Mouse (Mus musculus): ENCODE results near the gene Cdk19. TPM values are rescaled to one million over a fixed set of nuclear protein-coding genes. Genes with fewer than 3 reads are reported as not detected.

The Cdk19 gene
- total and polyA plus RNA-seq, 2 experiments from 2014 or later, result 3.9 to 11.8 TPM

GRCm38 (mm10) chr10:40491131-40491530 is 151.8 kb downstream of the Cdk19 start:
- no peaks in the 10 kb centered on the region for H3K36me3 ChIP-seq (ENCODE audit: insufficient read depth, low read length)
- no peak for TF ChIP-seq CTCF (IDR thresholded peaks at IDR 0.05)
- no peak overlapping the region for H3K9ac ChIP-seq (replicated peaks; ENCODE audit: low read length, poor library complexity, severe bottlenecking)
- no peak for DNase-seq (ENCODE audit: low spot score)
- no peak overlapping the region for H3K4me2 ChIP-seq (ENCODE audit: low read depth, low read length, poor library complexity, severe bottlenecking)
- H3K27me3 ChIP-seq (ENCODE audit: insufficient read depth, low read length), result no peaks in the 10 kb centered on the region
- 92% methylated on average over 7 of the region's 7 CpGs for WGBS
- H3K4me3 ChIP-seq (ENCODE audit: low read depth, low read length), result no peak overlapping the region
- ATAC-seq (ENCODE audit: low FRiP score), result no peak
- H3K9me3 ChIP-seq (ENCODE audit: low read length), result no peaks in the 10 kb centered on the region
- no peak overlapping the region for H3K27ac ChIP-seq (ENCODE audit: low read depth, low read length)
- H3K4me1 ChIP-seq (ENCODE audit: insufficient read depth, low read length), result no peaks in the 10 kb centered on the region

GRCm38 (mm10) chr10:40491748-40492147 is 152.4 kb downstream of the Cdk19 start:
- no peaks in the 10 kb centered on the region for H3K36me3 ChIP-seq (ENCODE audit: insufficient read depth, low read length)
- WGBS, result 71% methylated on average over 10 of the region's 10 CpGs
- TF ChIP-seq CTCF (IDR thresholded peaks at IDR 0.05), result no peak
- no peak overlapping the region for H3K27ac ChIP-seq (ENCODE audit: low read depth, low read length)
- no peaks in the 10 kb centered on the region for H3K9me3 ChIP-seq (ENCODE audit: low read length)
- no peak overlapping the region for H3K4me2 ChIP-seq (ENCODE audit: low read depth, low read length, poor library complexity, severe bottlenecking)
- no peak for ATAC-seq (ENCODE audit: low FRiP score)
- H3K4me3 ChIP-seq (ENCODE audit: low read depth, low read length), result no peak overlapping the region
- no peaks in the 10 kb centered on the region for H3K4me1 ChIP-seq (ENCODE audit: insufficient read depth, low read length)
- no peaks in the 10 kb centered on the region for H3K27me3 ChIP-seq (ENCODE audit: insufficient read depth, low read length)
- DNase-seq (ENCODE audit: low spot score), result no peak
- no peak overlapping the region for H3K9ac ChIP-seq (replicated peaks; ENCODE audit: low read length, poor library complexity, severe bottlenecking)

- DNase-seq (ENCODE audit: low spot score) (no peak), ATAC-seq (ENCODE audit: low FRiP score) (no peak)
- no peak for TF ChIP-seq CTCF (IDR thresholded peaks at IDR 0.05)
- no peak overlapping the region for H3K4me2 ChIP-seq (ENCODE audit: low read depth, low read length, poor library complexity, severe bottlenecking)
- no peak overlapping the region for H3K27ac ChIP-seq (ENCODE audit: low read depth, low read length)
- no peaks in the 10 kb centered on the region for H3K27me3 ChIP-seq (ENCODE audit: insufficient read depth, low read length)
- H3K36me3 ChIP-seq (ENCODE audit: insufficient read depth, low read length), result no peaks in the 10 kb centered on the region
- H3K9me3 ChIP-seq (ENCODE audit: low read length), result no peaks in the 10 kb centered on the region
- no peak overlapping the region for H3K4me3 ChIP-seq (ENCODE audit: low read depth, low read length)
- no peaks in the 10 kb centered on the region for H3K4me1 ChIP-seq (ENCODE audit: insufficient read depth, low read length)
- 81% methylated on average over 9 of the region's 9 CpGs for WGBS
- no peak overlapping the region for H3K9ac ChIP-seq (replicated peaks; ENCODE audit: low read length, poor library complexity, severe bottlenecking)
Observed at GRCm38 (mm10) chr10:40494181-40495162, 155.1 kb downstream of the Cdk19 start.

- no peaks in the 10 kb centered on the region for H3K4me1 ChIP-seq (ENCODE audit: insufficient read depth, low read length)
- WGBS, result 61% methylated on average over 9 of the region's 9 CpGs
- H3K27me3 ChIP-seq (ENCODE audit: insufficient read depth, low read length), result no peaks in the 10 kb centered on the region
- no peaks in the 10 kb centered on the region for H3K9me3 ChIP-seq (ENCODE audit: low read length)
- TF ChIP-seq CTCF (IDR thresholded peaks at IDR 0.05), result no peak
- H3K4me2 ChIP-seq (ENCODE audit: low read depth, low read length, poor library complexity, severe bottlenecking), result no peak overlapping the region
- no peak overlapping the region for H3K4me3 ChIP-seq (ENCODE audit: low read depth, low read length)
- DNase-seq (ENCODE audit: low spot score) (no peak), ATAC-seq (ENCODE audit: low FRiP score) (no peak)
- H3K36me3 ChIP-seq (ENCODE audit: insufficient read depth, low read length), result no peaks in the 10 kb centered on the region
- no peak overlapping the region for H3K9ac ChIP-seq (replicated peaks; ENCODE audit: low read length, poor library complexity, severe bottlenecking)
- no peak overlapping the region for H3K27ac ChIP-seq (ENCODE audit: low read depth, low read length)
Observed at GRCm38 (mm10) chr10:40497301-40498041, 158.1 kb downstream of the Cdk19 start.

GRCm38 (mm10) chr10:40498426-40498825 is 159.1 kb downstream of the Cdk19 start:
- no peak for TF ChIP-seq CTCF (IDR thresholded peaks at IDR 0.05)
- Histone ChIP-seq H3K36me3 (ENCODE audit: insufficient read depth, low read length) (no peaks in the 10 kb centered on the region), H3K4me2 (ENCODE audit: low read depth, low read length, poor library complexity, severe bottlenecking) (no peak overlapping the region), H3K27ac (ENCODE audit: low read depth, low read length) (no peak overlapping the region), H3K4me3 (ENCODE audit: low read depth, low read length) (no peak overlapping the region), H3K4me1 (ENCODE audit: insufficient read depth, low read length) (no peaks in the 10 kb centered on the region), H3K27me3 (ENCODE audit: insufficient read depth, low read length) (no peaks in the 10 kb centered on the region), H3K9me3 (ENCODE audit: low read length) (no peaks in the 10 kb centered on the region), H3K9ac (replicated peaks; ENCODE audit: low read length, poor library complexity, severe bottlenecking) (no peak overlapping the region)
- ATAC-seq (ENCODE audit: low FRiP score) (no peak), DNase-seq (ENCODE audit: low spot score) (no peak)
- WGBS, result 88% methylated on average over 4 of the region's 4 CpGs
